Mouse (Mus musculus) CH12.LX (cell line): ENCODE results near the gene Il1f8. TPM values are rescaled to one million over a fixed set of nuclear protein-coding genes. Genes with fewer than 3 reads are reported as not detected.

Source experiments
- DNase-seq: peaks from one replicate; pipeline ENCODE4 v3.0.0-alpha.2; 2013; ENCODE audit errors: extremely low read depth
- H3K27ac ChIP-seq: 2 replicates; pipeline ENCODE4 v1.5.1; 2012; ENCODE audit warnings: low read depth, mild to moderate bottlenecking, control low read depth, moderate library complexity; ENCODE audit not compliant: insufficient read depth
- H3K27me3 ChIP-seq: replicated peaks from 2 replicates; pipeline ENCODE3; 2012; ENCODE audit warnings: inconsistent platforms
- H3K36me3 ChIP-seq, 2 experiments: replicated peaks in 1 of 2; 2 replicates each; pipeline versions ENCODE3 to v1.6.1; 2012; ENCODE audit warnings: inconsistent platforms in 1 of 2, low read length in 1 of 2, mild to moderate bottlenecking in 1 of 2, mixed read lengths in 1 of 2, moderate library complexity in 1 of 2; ENCODE audit not compliant: control insufficient read depth in 1 of 2, insufficient read depth in 1 of 2
- H3K4me1 ChIP-seq, 2 experiments: 2 replicates each; pipeline ENCODE4 v1.6.1; 2012; ENCODE audit warnings: inconsistent platforms in 1 of 2, moderate library complexity in 1 of 2; ENCODE audit not compliant: insufficient read depth in 2 of 2, control insufficient read depth in 1 of 2
- H3K4me2 ChIP-seq: 2 replicates; pipeline ENCODE4 v1.6.1; 2012; ENCODE audit warnings: low read depth, mild to moderate bottlenecking, control low read depth; ENCODE audit not compliant: poor library complexity, insufficient read depth, severe bottlenecking
- H3K4me3 ChIP-seq, 3 experiments: fragments of 150-350 bp in 1 of 3; sonication (generic) in 1 of 3; replicated peaks in 1 of 3; 2 replicates each; pipeline versions ENCODE3 to v1.5.1; 2011 to 2012; ENCODE audit warnings: low read depth in 2 of 3, low read length in 2 of 3, mild to moderate bottlenecking in 2 of 3, moderate library complexity in 2 of 3, control low read depth in 1 of 3, improper control_type of control experiment in 1 of 3, inconsistent platforms in 1 of 3, mixed read lengths in 1 of 3; ENCODE audit not compliant: poor library complexity in 1 of 3
- H3K79me2 ChIP-seq: replicated peaks from 2 replicates; pipeline ENCODE4 v1.6.1; 2012; ENCODE audit warnings: mild to moderate bottlenecking, moderate library complexity; ENCODE audit not compliant: control insufficient read depth, poor library complexity, insufficient read depth, severe bottlenecking; ENCODE audit errors: extremely low read depth
- H3K9ac ChIP-seq: 2 replicates; pipeline ENCODE4 v1.6.1; 2012; ENCODE audit warnings: low read depth, mild to moderate bottlenecking, control low read depth, moderate library complexity; ENCODE audit not compliant: insufficient read depth
- H3K9me3 ChIP-seq: replicated peaks from 2 replicates; pipeline ENCODE3; 2012; ENCODE audit warnings: low read length, inconsistent platforms, mixed read lengths
- BHLHE40 ChIP-seq: IDR thresholded peaks from 2 replicates; pipeline ENCODE4 v1.6.1; 2011; ENCODE audit warnings: mild to moderate bottlenecking, low read depth, low read length, improper control_type of control experiment
- CHD1 ChIP-seq: IDR thresholded peaks from 2 replicates; pipeline ENCODE4 v1.6.1; 2012; ENCODE audit warnings: low read depth, low read length, improper control_type of control experiment, inconsistent platforms
- CHD2 ChIP-seq: IDR thresholded peaks from 2 replicates; pipeline ENCODE4 v1.6.1; 2011; ENCODE audit warnings: low read length, improper control_type of control experiment
- CTCF ChIP-seq, 2 experiments: IDR thresholded peaks in 1 of 2; conservative IDR thresholded peaks in 1 of 2; 2 replicates each; pipeline ENCODE4 v1.5.1; 2011 to 2012; ENCODE audit warnings: low read depth in 2 of 2, low read length in 2 of 2, improper control_type of control experiment in 1 of 2, inconsistent platforms in 1 of 2, mild to moderate bottlenecking in 1 of 2, moderate library complexity in 1 of 2
- E2F4 ChIP-seq: IDR thresholded peaks from 2 replicates; pipeline ENCODE4 v1.6.1; 2011; ENCODE audit warnings: low read depth, low read length, improper control_type of control experiment; ENCODE audit not compliant: insufficient replicate concordance
- ELF1 ChIP-seq: IDR thresholded peaks from 2 replicates; pipeline ENCODE4 v1.6.1; 2014; ENCODE audit warnings: low read depth, mild to moderate bottlenecking, inconsistent platforms, low read length, improper control_type of control experiment
- EP300 ChIP-seq: IDR thresholded peaks from 2 replicates; pipeline ENCODE4 v1.6.1; 2011; ENCODE audit warnings: low read length, improper control_type of control experiment
- ETS1 ChIP-seq: conservative IDR thresholded peaks from 2 replicates; pipeline ENCODE4 v1.6.1; 2012; ENCODE audit warnings: low read depth, mild to moderate bottlenecking, inconsistent platforms, low read length, improper control_type of control experiment, moderate library complexity
- GABPA ChIP-seq: IDR thresholded peaks from 2 replicates; pipeline ENCODE4 v1.6.1; 2012; ENCODE audit warnings: low read depth, low read length, improper control_type of control experiment, inconsistent platforms; ENCODE audit not compliant: insufficient replicate concordance
- IRF4 ChIP-seq: IDR thresholded peaks from 2 replicates; pipeline ENCODE4 v1.6.1; 2014; ENCODE audit warnings: low read depth, mild to moderate bottlenecking, inconsistent platforms, low read length, improper control_type of control experiment
- JUN ChIP-seq: IDR thresholded peaks from 2 replicates; pipeline ENCODE4 v1.6.1; 2011; ENCODE audit warnings: low read depth, mild to moderate bottlenecking, low read length, improper control_type of control experiment, moderate library complexity; ENCODE audit not compliant: insufficient read depth
- JUND ChIP-seq: conservative IDR thresholded peaks from 2 replicates; pipeline ENCODE4 v1.6.1; 2011; ENCODE audit warnings: low read depth, low read length, improper control_type of control experiment
- KAT2A ChIP-seq: IDR thresholded peaks from 2 replicates; pipeline ENCODE4 v1.6.1; 2012; ENCODE audit warnings: low read length, improper control_type of control experiment, inconsistent platforms; ENCODE audit not compliant: insufficient replicate concordance
- MAFK ChIP-seq: IDR thresholded peaks from 2 replicates; pipeline ENCODE4 v1.6.1; 2011; ENCODE audit warnings: low read length, improper control_type of control experiment; ENCODE audit not compliant: insufficient replicate concordance
- MAX ChIP-seq: IDR thresholded peaks from 2 replicates; pipeline ENCODE4 v1.6.1; 2011; ENCODE audit warnings: low read length, improper control_type of control experiment
- MEF2A ChIP-seq: IDR thresholded peaks from 2 replicates; pipeline ENCODE4 v1.6.1; 2014; ENCODE audit warnings: low read depth, mild to moderate bottlenecking, inconsistent platforms, low read length, improper control_type of control experiment, borderline replicate concordance
- MXI1 ChIP-seq: IDR thresholded peaks from 2 replicates; pipeline ENCODE4 v1.6.1; 2011; ENCODE audit warnings: mild to moderate bottlenecking, low read depth, low read length, improper control_type of control experiment
- NRF1 ChIP-seq: IDR thresholded peaks from 2 replicates; pipeline ENCODE4 v1.6.1; 2014; ENCODE audit warnings: low read depth, mild to moderate bottlenecking, inconsistent platforms, low read length, improper control_type of control experiment, moderate library complexity
- POLR2A ChIP-seq: IDR thresholded peaks from 2 replicates; pipeline ENCODE4 v1.6.1; 2011; ENCODE audit warnings: low read depth, mild to moderate bottlenecking, improper control_type of control experiment, low read length
- POLR2AphosphoS2 ChIP-seq: IDR thresholded peaks from 2 replicates; pipeline ENCODE4 v1.6.1; 2011; ENCODE audit warnings: low read depth, low read length, improper control_type of control experiment
- RAD21 ChIP-seq: IDR thresholded peaks from 2 replicates; pipeline ENCODE4 v1.6.1; 2011; ENCODE audit warnings: low read depth, mild to moderate bottlenecking, low read length, improper control_type of control experiment, moderate library complexity
- RCOR1 ChIP-seq: conservative IDR thresholded peaks from 2 replicates; pipeline ENCODE4 v1.6.1; 2012; ENCODE audit warnings: low read depth, mild to moderate bottlenecking, inconsistent platforms, low read length, improper control_type of control experiment
- SIN3A ChIP-seq: IDR thresholded peaks from 2 replicates; pipeline ENCODE4 v1.6.1; 2012; ENCODE audit warnings: low read length, improper control_type of control experiment, inconsistent platforms
- SMC3 ChIP-seq: IDR thresholded peaks from 2 replicates; pipeline ENCODE4 v1.6.1; 2011; ENCODE audit warnings: low read depth, low read length, improper control_type of control experiment
- TBP ChIP-seq: conservative IDR thresholded peaks from 2 replicates; pipeline ENCODE4 v1.6.1; 2011; ENCODE audit warnings: low read depth, low read length, improper control_type of control experiment
- TCF12 ChIP-seq: IDR thresholded peaks from 2 replicates; pipeline ENCODE4 v1.6.1; 2014; ENCODE audit warnings: low read depth, mild to moderate bottlenecking, inconsistent platforms, low read length, improper control_type of control experiment
- USF1 ChIP-seq: IDR thresholded peaks from 2 replicates; pipeline ENCODE4 v1.6.1; 2014; ENCODE audit warnings: low read depth, mild to moderate bottlenecking, inconsistent platforms, low read length, improper control_type of control experiment
- USF2 ChIP-seq: conservative IDR thresholded peaks from 2 replicates; pipeline ENCODE4 v1.6.1; 2011; ENCODE audit warnings: low read depth, low read length, improper control_type of control experiment
- ZC3H11A ChIP-seq: IDR thresholded peaks from 2 replicates; pipeline ENCODE4 v1.6.1; 2012; ENCODE audit warnings: low read depth, mild to moderate bottlenecking, inconsistent platforms, low read length, improper control_type of control experiment
- ZMIZ1 ChIP-seq: IDR thresholded peaks from 2 replicates; pipeline ENCODE4 v1.6.1; 2012; ENCODE audit warnings: low read depth, mild to moderate bottlenecking, inconsistent platforms, low read length, improper control_type of control experiment
- ZNF384 ChIP-seq: IDR thresholded peaks from 2 replicates; pipeline ENCODE4 v1.6.1; 2012; ENCODE audit warnings: low read depth, low read length, improper control_type of control experiment, inconsistent platforms
- dilution Hi-C: fragments of 300-500 bp; cut with MboI; formaldehyde crosslinking; loops from 2 replicates; pipeline ENCODE4 v1.14.3; 2020; ENCODE audit warnings: low sequenced_read_pairs; ENCODE audit not compliant: extremely low pct_unique_long_range_greater_than_20kb, extremely low pct_ligation_motif_present
- in situ Hi-C: fragments of 300-500 bp; cut with MboI; formaldehyde crosslinking; loops from 3 replicates; pipeline ENCODE4 v1.14.3; 2019; ENCODE audit warnings: low sequenced_read_pairs, low pct_ligation_motif_present, low pct_unique_long_range_greater_than_20kb, mixed read lengths
- polyA plus RNA-seq: library from polyadenylated mRNA; unstranded; fragments of >175 nt; gene quantifications from 2 replicates; pipeline ENCODE4 v1.2.1, GENCODE M21; 2012; ENCODE audit warnings: low read depth; ENCODE audit not compliant: insufficient read length
- total RNA-seq, 2 experiments: library from RNA; depleted of rRNA; stranded (reverse); fragments of 300-350 nt in 1 of 2; fragments of >200 nt in 1 of 2; gene quantifications; 2 replicates each; pipeline ENCODE4 v1.2.3; 2012 to 2014

Il1f8 gene
- total and polyA plus RNA-seq, 3 experiments = 0.26 TPM; not detected in 2

DNA sequence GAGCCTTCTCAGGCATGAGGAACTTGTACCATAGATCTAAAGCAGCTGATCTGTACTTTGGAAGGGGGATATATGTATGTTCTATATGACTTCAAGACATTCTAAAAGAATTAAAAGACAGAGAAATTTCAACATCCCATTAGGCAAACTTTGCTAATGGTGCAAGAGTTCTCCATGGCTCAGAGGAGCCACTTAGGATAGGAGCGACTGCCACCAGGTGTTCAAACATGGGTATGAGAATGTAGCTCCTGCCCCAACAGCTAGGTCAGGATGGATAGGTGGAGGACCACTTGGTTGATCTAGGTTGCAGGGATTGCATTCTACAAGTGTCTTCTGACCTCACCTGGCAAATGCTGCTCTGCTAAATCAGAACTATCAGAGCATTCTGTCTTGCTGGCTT, 35.2 kb downstream of the Il1f8 start:
- in situ Hi-C loops = loop anchor here (25.0 kb wide), 2 partner anchors 601 to 876 kb away; partner anchors contain the start of gene Nxph2
- H3K4me2 ChIP-seq = no peak overlapping the region
- dilution Hi-C loops = no loop called here

More for the DNA sequence above, 35.2 kb downstream of the Il1f8 start:
- H3K4me1 ChIP-seq = peaks cover 0 to 8% of the 10 kb centered on the region in 2 experiments; a peak in 2 of 4 replicates
- DNase-seq = peak; percentile 34
- H3K79me2 ChIP-seq = no peaks in the 10 kb centered on the region
- no peak overlapping the region for H3K27ac ChIP-seq
- H3K4me3 ChIP-seq = no peak overlapping the region
- no peaks in the 10 kb centered on the region for H3K36me3 ChIP-seq
- H3K27me3 ChIP-seq = no peaks in the 10 kb centered on the region
- H3K9me3 ChIP-seq = no peaks in the 10 kb centered on the region
- H3K9ac ChIP-seq = no peak overlapping the region
- TF ChIP-seq SMC3 (peak; percentile 78), KAT2A (no peak), ELF1 (no peak), MXI1 (no peak), CHD1 (no peak), EP300 (no peak), ZC3H11A (peak; percentile 32; the same call in 1 of the 2 replicates), IRF4 (no peak), GABPA (no peak), ZMIZ1 (no peak), JUN (no peak), MEF2A (no peak), RCOR1 (no peak), TBP (no peak), NRF1 (no peak), BHLHE40 (no peak), RAD21 (peak; percentile 84), USF1 (no peak), MAX (no peak), POLR2AphosphoS2 (no peak), USF2 (no peak), TCF12 (no peak), CHD2 (no peak), ZNF384 (no peak), ETS1 (no peak), CTCF (conservative IDR thresholded peaks at IDR 0.05 in 1 of 2, IDR thresholded peaks at IDR 0.05 in 1 of 2; ENCODE audit: low read depth in 2 of 2, low read length in 2 of 2) (peak; percentile 31 to 77; a peak in 3 of 4 replicates), JUND (no peak), MAFK (no peak), POLR2A (no peak), E2F4 (no peak), SIN3A (no peak)

Other genes starting within 250 kb of the Il1f8 start
- 0.42 and 0.64 TPM in 2 replicates for gene Hnmt, start 103.8 kb upstream of the Il1f8 start, total RNA-seq (2012; rRNA removed)
- 0.13 TPM in 1 of 2 replicates, not detected in the other for gene Hnmt, start 103.8 kb upstream of the Il1f8 start, total RNA-seq (2014; rRNA removed)
- not detected in 2 replicates for gene Hnmt, start 103.8 kb upstream of the Il1f8 start, polyA plus RNA-seq
- gene Tbpl2, start 56.6 kb upstream of the Il1f8 start, total RNA-seq (2012; rRNA removed) = not detected in 2 replicates
- not detected in 2 replicates for gene Tbpl2, start 56.6 kb upstream of the Il1f8 start, total RNA-seq (2014; rRNA removed)
- gene Tbpl2, start 56.6 kb upstream of the Il1f8 start, polyA plus RNA-seq = not detected in 2 replicates
- gene Il1f9, start 33.3 kb downstream of the Il1f8 start, total RNA-seq (2012; rRNA removed) = not detected in 2 replicates
- gene Il1f9, start 33.3 kb downstream of the Il1f8 start, total RNA-seq (2014; rRNA removed) = not detected in 2 replicates
- gene Il1f9, start 33.3 kb downstream of the Il1f8 start, polyA plus RNA-seq = not detected in 2 replicates
- gene Il1f6, start 62.3 kb downstream of the Il1f8 start, total RNA-seq (2012; rRNA removed) = 0.17 and 0.25 TPM in 2 replicates
- 0.52 TPM in 1 of 2 replicates, not detected in the other for gene Il1f6, start 62.3 kb downstream of the Il1f8 start, total RNA-seq (2014; rRNA removed)
- not detected in 2 replicates for gene Il1f6, start 62.3 kb downstream of the Il1f8 start, polyA plus RNA-seq
- not detected in 2 replicates for gene Il1f5, start 123.8 kb downstream of the Il1f8 start, total RNA-seq (2012; rRNA removed)
- not detected in 2 replicates for gene Il1f5, start 123.8 kb downstream of the Il1f8 start, total RNA-seq (2014; rRNA removed)
- not detected in 2 replicates for gene Il1f5, start 123.8 kb downstream of the Il1f8 start, polyA plus RNA-seq
- not detected in 2 replicates for gene Il1f10, start 138.0 kb downstream of the Il1f8 start, total RNA-seq (2012; rRNA removed)
- gene Il1f10, start 138.0 kb downstream of the Il1f8 start, total RNA-seq (2014; rRNA removed) = not detected in 2 replicates
- not detected in 2 replicates for gene Il1f10, start 138.0 kb downstream of the Il1f8 start, polyA plus RNA-seq
- 0.21 and 0.98 TPM in 2 replicates for gene Il1rn, start 183.7 kb downstream of the Il1f8 start, total RNA-seq (2012; rRNA removed)
- 0.54 and 0.71 TPM in 2 replicates for gene Il1rn, start 183.7 kb downstream of the Il1f8 start, total RNA-seq (2014; rRNA removed)
- gene Il1rn, start 183.7 kb downstream of the Il1f8 start, polyA plus RNA-seq = 0.37 and 0.44 TPM in 2 replicates
- 55.0 and 60.4 TPM in 2 replicates for gene Psd4, start 214.4 kb downstream of the Il1f8 start, total RNA-seq (2012; rRNA removed)
- 53.0 and 54.8 TPM in 2 replicates for gene Psd4, start 214.4 kb downstream of the Il1f8 start, total RNA-seq (2014; rRNA removed)
- 62.6 and 66.8 TPM in 2 replicates for gene Psd4, start 214.4 kb downstream of the Il1f8 start, polyA plus RNA-seq